Mouse (Mus musculus) heart, adult 2 months (tissue): ENCODE measurements around the gene Tacc2. TPM values are rescaled to one million over a fixed set of nuclear protein-coding genes. Genes with fewer than 3 reads are reported as not detected.
A peak's percentile ranks its signal among the peaks of the same experiment; 100 is the strongest.
"Not testable (repeated sequence)": the region's sequence is repeated elsewhere in the genome, so short reads cannot be mapped to it uniquely, and the experiment has no call there.

Experiments
- DNase-seq, 2 experiments: peaks; one replicate each; pipeline ENCODE4 v3.0.0; 2021
- H3K27ac ChIP-seq: fragments of 200-600 bp; 2 replicates; pipeline ENCODE4 v1.8.1; 2022
- H3K27me3 ChIP-seq: fragments of 200-500 bp; 2 replicates; pipeline ENCODE4 v1.6.1; 2012; ENCODE audit warnings: mild to moderate bottlenecking, low read length, inconsistent platforms, mixed read lengths; ENCODE audit not compliant: control insufficient read depth, insufficient read depth
- H3K36me3 ChIP-seq: fragments of 200-500 bp; 2 replicates; pipeline ENCODE4 v1.6.1; 2012; ENCODE audit warnings: low read length, inconsistent platforms; ENCODE audit not compliant: control insufficient read depth, insufficient read depth
- H3K4me1 ChIP-seq: fragments of 200-500 bp; 2 replicates; pipeline ENCODE4 v1.6.1; 2011; ENCODE audit warnings: low read length; ENCODE audit not compliant: control insufficient read depth, insufficient read depth
- H3K4me3 ChIP-seq: fragments of 200-600 bp; 2 replicates; pipeline ENCODE4 v1.8.1; 2022
- H3K79me2 ChIP-seq: fragments of 200-500 bp; replicated peaks from 2 replicates; pipeline ENCODE4 v1.6.1; 2012; ENCODE audit warnings: mild to moderate bottlenecking, inconsistent platforms, low read length, moderate library complexity, mixed read lengths; ENCODE audit not compliant: control insufficient read depth, insufficient read depth
- H3K9ac ChIP-seq: fragments of 200-500 bp; 2 replicates; pipeline ENCODE4 v1.6.1; 2012; ENCODE audit warnings: low read depth, mild to moderate bottlenecking, control low read depth, inconsistent platforms, low read length, mixed read lengths
- CTCF ChIP-seq: fragments of 200-600 bp; IDR thresholded peaks from 2 replicates; pipeline ENCODE4 v1.8.1; 2022; ENCODE audit warnings: antibody characterized with exemption, mild to moderate bottlenecking, moderate library complexity
- EP300 ChIP-seq: fragments of 200-500 bp; IDR thresholded peaks from 2 replicates; pipeline ENCODE4 v1.6.1; 2011; ENCODE audit warnings: low read depth, low read length, control low read depth; ENCODE audit not compliant: insufficient read depth
- POLR2A ChIP-seq: fragments of 200-500 bp; IDR thresholded peaks from 2 replicates; pipeline ENCODE4 v1.6.1; 2011; ENCODE audit warnings: mild to moderate bottlenecking, low read depth, low read length, control low read depth; ENCODE audit not compliant: insufficient read depth
- WGBS: fragments of 180-500 bp; shearing (Covaris S2); methylation state at CpG from one replicate; pipeline ENCODE4 v1.1.7; 2018; 5-methylcytosine and 5-hydroxymethylcytosine counted together
- intact Hi-C: fragments of 180-260 bp; cut with DNase I; formaldehyde crosslinking; loops from one replicate; pipeline ENCODE4 v1.15.1; 2025
- polyA plus RNA-seq: library from polyadenylated mRNA; depleted of rRNA; stranded (reverse); fragments of >200 nt; gene quantifications from 2 replicates; pipeline ENCODE4 v1.2.3, GENCODE M21; 2012
- total RNA-seq, 2 experiments: library from RNA; stranded (reverse); gene quantifications; 2 replicates each; pipeline ENCODE4 v1.2.3; 2021

Gene Tacc2
- total and polyA plus RNA-seq, 3 experiments, result 117 to 480 (median 339) TPM

DNA sequence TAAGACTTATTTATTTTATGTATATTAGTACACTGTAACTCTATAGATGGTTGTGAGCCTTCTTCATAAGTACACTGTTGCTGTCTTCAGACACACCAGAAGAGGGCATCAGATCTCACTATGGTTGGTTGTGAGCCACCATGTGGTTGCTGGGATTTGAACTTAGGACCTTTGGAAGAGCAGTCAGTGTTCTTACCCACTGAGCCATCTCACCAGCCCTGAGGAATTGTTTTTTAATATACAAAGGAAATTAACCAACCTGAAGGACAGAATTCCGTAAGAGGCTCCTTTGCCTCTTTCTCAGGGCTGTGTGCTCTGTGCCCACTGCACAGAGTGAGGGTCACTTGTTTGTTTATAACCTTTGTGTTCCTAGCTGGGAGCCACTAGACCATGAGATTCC, 90.8 kb downstream of the Tacc2 start:
- Histone ChIP-seq H3K4me1 (peaks cover 39% of the 10 kb centered on the region), H3K27ac (peak overlapping the region; percentile 80), H3K36me3 (peaks cover 20% of the 10 kb centered on the region)
- H3K27me3 ChIP-seq, DNase-seq, H3K4me3 ChIP-seq, intact Hi-C loops, H3K79me2 ChIP-seq, H3K9ac ChIP-seq: not testable (repeated sequence)
- peak; percentile 40 for TF ChIP-seq CTCF
- 84% methylated on average over 1 of the region's 1 CpGs for WGBS

DNA sequence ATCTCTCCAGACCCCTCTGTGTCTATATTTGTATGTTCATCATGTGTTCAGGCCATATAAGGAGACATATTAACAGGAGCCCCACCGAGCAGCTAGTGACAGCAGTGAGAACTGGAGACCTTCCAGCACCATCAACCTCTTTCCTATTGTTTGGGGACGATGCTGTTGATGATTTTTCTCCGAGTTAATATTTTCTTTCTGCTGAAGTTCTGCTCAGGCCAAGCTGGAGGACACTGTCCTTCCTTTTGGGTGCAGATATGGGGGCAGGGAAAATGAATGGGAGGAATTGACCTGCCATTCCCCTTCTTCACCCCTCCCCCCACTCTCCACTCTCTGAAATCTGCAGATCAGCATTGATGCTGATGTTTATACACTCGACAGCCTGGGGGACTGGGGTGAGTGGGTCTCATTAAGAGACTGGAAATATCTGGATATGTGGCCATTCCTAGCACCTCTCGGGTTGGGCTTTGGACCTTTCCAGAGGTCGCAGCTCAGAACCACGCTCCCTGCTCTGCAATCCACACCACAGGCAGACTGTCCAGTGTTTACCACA, 91.6 kb downstream of the Tacc2 start:
- WGBS, result 15% methylated on average over 7 of the region's 7 CpGs
- no peaks in the 10 kb centered on the region; the same call in 1 of the 2 replicates for H3K79me2 ChIP-seq
- no peak overlapping the region for H3K9ac ChIP-seq
- peaks cover 46% of the 10 kb centered on the region for H3K4me1 ChIP-seq
- no peaks in the 10 kb centered on the region for H3K27me3 ChIP-seq
- peak overlapping the region; percentile 80 for H3K27ac ChIP-seq
- TF ChIP-seq EP300 (no peak), CTCF (no peak), POLR2A (no peak)
- intact Hi-C loops, result no loop called here
- no peak overlapping the region for H3K4me3 ChIP-seq
- DNase-seq, result no peak
- H3K36me3 ChIP-seq, result peaks cover 20% of the 10 kb centered on the region

DNA sequence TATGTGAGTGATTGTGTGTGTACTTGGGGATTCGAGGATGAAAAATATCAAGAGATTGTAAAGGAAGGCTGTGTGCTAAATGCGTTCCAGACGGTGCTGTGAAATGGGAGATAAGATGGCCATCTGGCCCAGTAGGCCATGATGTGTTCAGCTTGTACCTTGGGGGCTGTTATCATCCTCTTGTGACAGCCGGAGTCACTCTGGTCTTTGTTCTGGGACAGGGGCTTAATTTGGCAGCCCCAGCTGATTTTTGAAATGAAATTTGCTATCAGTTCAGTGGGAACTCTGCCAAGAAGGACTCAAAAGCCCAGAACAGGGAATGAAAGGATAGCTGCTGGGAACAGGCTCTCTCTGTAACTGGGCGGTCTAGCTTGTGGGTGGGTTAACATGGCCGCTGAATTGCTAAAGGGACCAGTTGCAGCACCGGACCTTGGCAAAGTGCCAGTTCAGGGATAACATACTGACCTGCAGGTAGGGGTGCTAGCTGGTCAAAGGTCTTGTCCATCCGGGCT, 92.2 kb downstream of the Tacc2 start:
- WGBS, result 10% methylated on average over 8 of the region's 8 CpGs
- H3K4me3 ChIP-seq, result no peak overlapping the region
- peaks cover 20% of the 10 kb centered on the region for H3K36me3 ChIP-seq
- no peaks in the 10 kb centered on the region for H3K79me2 ChIP-seq
- TF ChIP-seq EP300 (peak; percentile 68; the same call in 1 of the 2 replicates), CTCF (no peak)
- peaks cover 44% of the 10 kb centered on the region for H3K4me1 ChIP-seq
- H3K27ac ChIP-seq, result peak overlapping the region; percentile 80
- intact Hi-C loops, result no loop called here
- no peaks in the 10 kb centered on the region for H3K27me3 ChIP-seq
- DNase-seq, result peak; percentile 68 to 72
- H3K9ac ChIP-seq, result peak overlapping the region; percentile 4; the same call in 1 of the 2 replicates

DNA sequence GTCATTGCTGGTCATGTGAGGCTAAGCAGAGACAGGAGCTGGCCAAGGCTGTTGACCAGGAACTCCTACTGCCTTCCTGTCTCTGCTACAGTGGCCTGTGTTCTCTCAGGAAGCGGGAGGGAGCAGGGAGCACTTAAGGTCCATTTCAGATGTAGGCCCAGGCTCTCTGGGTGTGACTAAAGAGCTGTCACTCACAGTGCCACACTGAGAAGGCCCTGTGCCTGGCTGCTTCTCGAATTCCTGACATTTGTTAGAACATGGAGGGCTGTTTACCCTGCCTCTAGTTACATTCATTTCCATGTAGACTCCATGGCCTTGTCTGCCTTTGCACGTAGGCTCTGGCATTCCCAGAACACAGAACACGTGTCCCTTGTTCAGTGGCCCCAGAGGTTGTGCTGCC, 93.1 kb downstream of the Tacc2 start:
- Histone ChIP-seq H3K36me3 (peaks cover 20% of the 10 kb centered on the region), H3K27me3 (no peaks in the 10 kb centered on the region), H3K9ac (no peak overlapping the region), H3K4me3 (no peak overlapping the region), H3K79me2 (peaks cover 1% of the 10 kb centered on the region; the same call in 1 of the 2 replicates), H3K4me1 (peaks cover 44% of the 10 kb centered on the region), H3K27ac (peak overlapping the region; percentile 80)
- 20% methylated on average over 4 of the region's 4 CpGs for WGBS
- intact Hi-C loops, result loop anchor here (1.0 kb wide), 1 partner anchor 13 kb away; no protein-coding TSS in a partner anchor
- DNase-seq, result peak; percentile 50 to 68
- TF ChIP-seq EP300 (peak; percentile 94), POLR2A (peak; percentile 54), CTCF (no peak)

DNA sequence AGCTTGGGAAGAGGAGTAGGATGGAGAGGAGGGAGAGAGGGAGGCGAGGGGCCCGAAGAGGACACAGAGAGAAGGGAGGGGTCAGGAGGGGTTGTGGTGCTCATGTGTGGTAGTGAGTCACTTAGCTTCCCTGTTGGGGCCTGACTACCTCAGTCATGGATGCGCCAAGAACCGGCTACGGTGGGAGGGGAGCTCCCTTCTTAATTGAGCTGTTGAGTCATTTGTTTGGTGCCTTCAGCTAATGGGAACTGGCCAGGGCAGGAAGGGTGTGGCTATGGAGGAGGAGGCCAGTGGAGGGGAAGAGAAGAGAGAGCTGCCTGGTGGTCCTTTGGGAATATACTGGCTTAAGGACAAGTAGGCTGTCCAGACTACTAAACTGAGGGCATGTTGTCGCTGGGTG, 94.1 kb downstream of the Tacc2 start:
- H3K4me3 ChIP-seq, result no peak overlapping the region
- TF ChIP-seq CTCF (no peak), EP300 (peak; percentile 88), POLR2A (peak; percentile 47)
- peak overlapping the region; percentile 80 for H3K27ac ChIP-seq
- H3K4me1 ChIP-seq, result peaks cover 44% of the 10 kb centered on the region
- peak; percentile 81 to 87 for DNase-seq
- H3K79me2 ChIP-seq, result peaks cover 1% of the 10 kb centered on the region; the same call in 1 of the 2 replicates
- H3K27me3 ChIP-seq, result no peaks in the 10 kb centered on the region
- 26% methylated on average over 6 of the region's 6 CpGs for WGBS
- no peak overlapping the region for H3K9ac ChIP-seq
- intact Hi-C loops, result loop anchor here (1.0 kb wide), 1 partner anchor 25 kb away; no protein-coding TSS in a partner anchor
- peaks cover 20% of the 10 kb centered on the region for H3K36me3 ChIP-seq

DNA sequence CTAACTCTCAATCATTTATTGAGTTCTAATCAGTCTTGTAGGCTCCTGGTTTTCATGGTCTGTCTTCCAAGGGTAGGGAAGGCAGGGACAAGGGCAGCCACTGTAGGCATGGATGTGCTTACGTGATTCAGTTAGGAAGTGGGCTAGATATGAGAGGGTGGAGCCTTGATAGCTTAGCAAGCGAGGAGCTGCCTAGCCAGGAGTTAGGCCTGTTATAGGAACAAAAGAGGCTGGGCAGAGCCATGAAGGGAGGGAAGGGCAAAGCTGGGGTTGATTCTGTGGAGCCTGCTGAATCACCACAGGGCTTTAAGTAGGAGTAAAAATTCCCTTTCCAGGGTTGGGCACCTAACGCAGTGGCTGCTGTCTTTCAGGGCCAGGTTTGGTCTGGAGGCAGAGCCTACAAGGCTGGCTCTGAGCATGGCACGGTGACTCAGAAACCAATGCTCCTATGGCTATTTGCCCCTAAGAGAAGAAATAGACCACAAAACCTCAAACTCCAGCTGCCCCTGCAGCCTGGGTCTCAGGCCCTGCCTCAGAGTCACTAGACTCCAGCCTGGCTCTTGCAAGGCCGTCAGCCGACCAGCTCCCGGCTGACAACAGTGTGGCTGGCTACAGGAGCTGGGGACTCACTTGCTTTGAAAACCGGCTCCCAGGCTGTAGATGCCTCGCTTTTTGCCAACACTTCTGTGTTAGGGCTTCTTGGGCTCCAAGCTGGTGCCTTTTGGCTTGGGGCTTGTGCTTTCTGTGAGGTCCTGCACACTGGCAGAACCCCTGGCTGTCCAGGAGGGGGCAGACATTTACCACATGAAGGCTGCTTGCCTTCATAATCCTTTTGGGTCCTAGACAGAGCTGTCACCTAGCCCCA, 96.2 kb downstream of the Tacc2 start:
- intact Hi-C loops, result loop anchor here (2.0 kb wide), 3 partner anchors 69 to 89 kb away; no protein-coding TSS in a partner anchor
- H3K4me1 ChIP-seq, result peaks cover 48% of the 10 kb centered on the region
- H3K27me3 ChIP-seq, result no peaks in the 10 kb centered on the region
- TF ChIP-seq CTCF (peak; percentile 84), EP300 (peak; percentile 83; the same call in 1 of the 2 replicates), POLR2A (no peak)
- H3K36me3 ChIP-seq, result peaks cover 22% of the 10 kb centered on the region
- WGBS, result 36% methylated on average over 9 of the region's 9 CpGs
- peak overlapping the region; percentile 63 for H3K27ac ChIP-seq
- peaks cover 1% of the 10 kb centered on the region; the same call in 1 of the 2 replicates for H3K79me2 ChIP-seq
- H3K9ac ChIP-seq, result peak overlapping the region; percentile 14
- H3K4me3 ChIP-seq, result no peak overlapping the region
- peak; percentile 31 to 59 for DNase-seq
